Mouse (Mus musculus) kidney, adult 9 months (tissue): ENCODE measurements around the gene Tmod1.

Source experiments
- DNase-seq: peaks from one replicate; pipeline ENCODE4 v3.0.0; 2022

The Tmod1 gene

DNA sequence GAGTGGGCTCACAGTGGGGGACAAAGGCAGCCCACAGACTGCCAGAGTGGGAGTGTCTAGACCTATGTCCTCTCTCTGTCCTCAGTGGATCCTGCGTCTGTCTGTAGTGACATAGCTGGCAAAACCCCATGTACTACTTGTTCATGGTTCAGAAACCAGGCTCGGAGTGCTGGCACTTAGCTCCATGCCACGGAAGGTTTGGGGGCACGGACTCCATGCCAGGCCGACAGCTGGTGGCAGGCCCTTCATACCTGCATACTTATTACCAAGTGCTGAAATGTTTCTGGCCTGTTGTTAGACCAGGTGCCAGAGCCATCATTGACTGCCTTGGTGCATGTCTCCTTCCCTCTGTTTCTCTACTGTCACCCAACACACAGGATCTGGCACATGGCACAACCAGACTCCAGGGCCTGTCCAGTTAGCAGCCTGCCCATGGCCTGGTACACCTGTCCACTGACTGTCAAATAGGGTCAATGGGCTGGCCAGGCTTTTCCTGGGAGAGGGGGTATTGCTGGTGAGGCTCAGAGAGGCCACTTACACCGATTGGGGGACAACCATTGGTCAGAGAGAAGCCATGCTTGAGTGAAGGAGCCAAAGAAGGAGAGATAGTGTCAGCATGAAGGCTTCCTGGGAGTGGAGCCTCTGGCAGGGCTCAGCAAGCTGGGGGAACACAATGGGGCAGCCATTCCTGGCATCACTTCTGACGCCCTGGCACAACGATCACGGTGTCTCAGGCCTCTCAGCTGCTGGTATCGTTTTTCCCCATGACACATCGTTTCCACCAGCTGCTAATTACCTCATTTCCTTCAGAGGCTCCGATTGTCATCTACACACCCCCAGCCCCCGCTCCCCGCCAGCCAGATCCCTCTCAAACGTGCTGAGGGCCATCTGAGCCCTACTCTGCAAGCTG lies 56.4 kb downstream of the Tmod1 start:
- peak; percentile 52 for DNase-seq

DNA sequence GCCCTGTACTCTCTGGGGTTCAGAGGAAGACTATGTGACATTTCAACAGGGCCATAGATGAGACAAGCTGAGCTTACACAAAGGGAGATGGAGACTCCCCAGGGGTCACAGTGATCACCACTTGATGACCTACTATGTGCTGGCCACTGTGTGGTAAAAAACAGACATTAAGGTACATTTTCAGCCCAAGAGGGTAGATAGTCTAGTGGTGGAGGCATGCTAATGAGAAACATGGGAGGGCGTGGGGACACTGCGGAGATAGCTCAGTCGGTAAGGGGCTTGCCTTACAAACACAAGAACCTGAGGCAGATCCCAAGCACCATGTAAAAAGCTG lies 57.1 kb downstream of the Tmod1 start:
- no peak for DNase-seq

DNA sequence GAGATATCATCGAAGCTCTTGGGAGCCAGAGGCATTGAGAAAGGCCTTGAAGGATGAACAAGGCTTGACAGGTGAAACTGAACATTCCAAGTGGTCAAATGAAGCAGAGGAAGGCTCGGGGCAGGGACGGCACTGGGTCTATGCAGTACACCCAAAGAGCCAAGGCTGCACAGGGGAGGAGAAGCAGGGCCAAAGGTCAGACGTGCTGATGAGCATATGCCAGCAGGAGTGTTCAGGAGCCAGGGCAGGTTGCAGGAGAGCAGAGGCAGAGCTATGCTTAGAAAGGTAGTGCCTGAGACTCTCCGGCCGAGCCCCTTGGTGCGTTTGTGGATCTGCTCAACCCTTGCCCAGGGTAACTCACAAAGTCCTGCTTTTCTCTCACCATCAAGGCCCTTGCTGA lies 57.8 kb downstream of the Tmod1 start:
- peak; percentile 64 for DNase-seq

DNA sequence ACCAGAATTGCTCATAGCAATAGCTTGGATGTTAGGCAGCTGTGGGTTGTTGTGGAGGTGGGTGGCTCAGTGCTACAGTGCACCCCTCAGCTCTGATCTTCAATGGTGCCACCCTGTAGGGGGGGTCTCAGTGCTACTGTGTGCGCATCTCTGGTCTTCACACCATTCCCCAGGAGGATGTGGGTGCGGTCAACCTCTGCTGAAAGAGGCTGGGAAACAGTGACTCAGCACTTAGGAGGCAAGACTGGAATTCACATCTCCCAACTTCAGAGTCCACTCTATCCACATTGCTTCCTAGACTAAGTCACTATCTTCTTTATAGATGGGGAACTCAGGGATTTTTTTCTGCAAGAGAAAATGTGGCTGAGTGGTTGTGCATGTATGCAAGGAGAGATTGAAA lies 58.9 kb downstream of the Tmod1 start:
- no peak for DNase-seq

DNA sequence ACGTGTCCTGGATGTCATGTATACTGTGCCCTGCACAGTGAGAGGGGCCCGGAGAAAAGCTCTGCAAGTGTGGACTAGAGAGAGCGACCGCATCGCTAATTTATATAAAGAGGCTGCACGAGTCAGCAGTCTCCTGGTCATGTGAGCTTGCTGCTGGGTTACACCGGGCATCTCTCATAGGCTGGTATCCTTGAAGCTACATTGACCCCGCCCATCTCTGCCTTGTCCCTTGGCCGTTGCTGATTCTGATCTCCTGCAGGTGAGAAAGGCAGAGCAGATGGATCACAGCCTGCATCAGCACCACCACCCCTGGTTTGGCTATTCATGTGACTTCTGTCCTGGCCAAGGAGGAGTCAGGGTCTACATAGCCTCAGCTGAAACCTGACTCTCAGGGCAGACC lies 60.4 kb downstream of the Tmod1 start:
- DNase-seq = no peak

GRCm38 (mm10) chr4:46100539-46100938 lies 61.8 kb downstream of the Tmod1 start:
- no peak for DNase-seq

GRCm38 (mm10) chr4:46101211-46101711 lies 62.5 kb downstream of the Tmod1 start:
- no peak for DNase-seq

- DNase-seq = no peak
Observed at GRCm38 (mm10) chr4:46102078-46102769, 63.5 kb downstream of the Tmod1 start.

- no peak for DNase-seq
Observed at GRCm38 (mm10) chr4:46110084-46110483, 71.3 kb downstream of the Tmod1 start.

DNA sequence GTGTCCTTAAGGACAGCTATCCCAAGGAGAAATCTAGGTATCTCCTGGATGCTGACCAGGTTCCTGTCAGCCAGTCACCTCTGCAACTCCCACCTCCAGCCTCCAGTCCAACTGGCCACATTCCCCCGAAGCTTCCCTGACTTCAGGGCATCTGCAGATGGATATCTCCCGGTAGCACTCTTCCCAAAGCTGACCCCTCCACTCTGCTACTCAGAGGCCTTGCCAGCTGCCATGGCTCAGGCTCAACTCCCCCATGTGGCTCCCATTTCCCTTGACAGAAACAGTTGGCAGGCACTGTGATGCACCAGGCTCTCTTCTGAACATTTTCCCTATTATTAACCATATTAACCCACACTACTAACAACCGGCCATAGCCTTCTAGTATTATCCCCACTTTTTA lies 72.6 kb downstream of the Tmod1 start:
- no peak for DNase-seq

DNA sequence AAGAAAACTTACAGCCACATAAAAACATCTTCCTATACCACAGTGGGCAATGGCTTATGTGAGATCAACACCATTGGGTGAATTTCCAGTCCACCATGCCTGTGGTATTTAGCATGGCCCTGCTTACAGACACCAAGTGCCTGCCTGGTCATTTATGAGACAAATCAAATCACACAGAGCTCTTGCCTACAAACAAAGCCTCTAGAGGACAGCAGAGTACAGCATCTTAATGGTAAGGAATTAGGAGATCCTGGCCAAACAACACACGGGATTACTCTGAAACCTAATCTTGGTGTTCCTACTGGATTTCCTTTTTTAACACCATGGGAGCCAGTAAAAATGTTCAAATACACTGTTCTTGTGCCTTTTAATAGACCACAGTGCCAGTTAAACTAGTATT lies 76.6 kb downstream of the Tmod1 start:
- DNase-seq = no peak

DNA sequence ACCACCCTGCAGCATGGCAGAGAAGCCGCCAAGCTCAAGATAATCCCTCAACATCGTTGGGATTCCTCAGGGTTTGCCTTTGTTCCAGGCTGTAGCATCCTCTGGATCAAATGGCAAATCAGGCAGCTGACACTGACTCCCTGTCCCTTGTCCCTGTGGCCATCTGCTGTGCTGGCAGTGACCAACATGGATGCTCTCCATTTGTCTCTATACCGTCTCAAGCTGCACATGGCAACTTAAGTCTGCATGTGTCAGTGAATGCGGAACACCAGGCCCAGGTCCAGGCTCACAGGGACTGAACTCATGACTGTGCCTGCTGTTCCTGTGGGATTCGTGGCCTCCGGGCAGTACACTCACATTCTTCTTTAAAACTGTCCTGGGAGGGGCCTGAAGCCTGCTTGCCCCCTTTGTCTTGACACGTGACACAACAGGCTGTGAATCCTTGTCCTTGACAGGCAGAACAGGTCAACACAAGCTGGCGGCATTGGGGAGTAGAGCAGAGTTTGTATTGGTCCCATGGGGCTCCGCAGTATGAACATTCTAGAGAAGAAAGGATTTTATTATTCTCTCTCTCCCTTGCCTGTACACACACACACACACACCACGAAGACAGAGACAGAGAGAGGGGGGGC lies 77.9 kb downstream of the Tmod1 start:
- DNase-seq = no peak

GRCm38 (mm10) chr4:46117536-46117935 lies 78.8 kb downstream of the Tmod1 start:
- no peak for DNase-seq

- DNase-seq = no peak
Observed at GRCm38 (mm10) chr4:46119514-46120094, 80.9 kb downstream of the Tmod1 start.

GRCm38 (mm10) chr4:46120767-46121166 lies 82.0 kb downstream of the Tmod1 start:
- DNase-seq = no peak

- no peak for DNase-seq
Observed at GRCm38 (mm10) chr4:46123358-46123757, 84.6 kb downstream of the Tmod1 start.

DNA sequence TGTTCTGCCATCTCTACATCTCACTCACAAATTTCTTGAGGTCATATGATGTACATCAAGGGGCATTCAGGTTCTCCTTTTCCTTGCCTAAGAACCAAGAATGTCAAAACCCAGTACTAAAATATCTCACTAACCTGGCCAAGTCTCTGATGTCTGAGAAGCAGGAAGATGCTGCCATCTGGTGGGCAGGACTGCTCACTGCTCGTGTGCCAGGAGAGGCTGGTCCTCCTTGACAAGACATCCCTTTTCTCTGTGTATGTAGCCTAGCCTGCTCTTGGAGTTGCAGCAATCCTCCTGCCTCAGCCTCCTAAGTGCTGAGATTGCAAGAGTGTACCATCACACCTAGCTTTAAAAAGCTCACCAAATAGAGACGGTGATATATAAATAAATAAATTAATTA lies 87.8 kb downstream of the Tmod1 start:
- peak; percentile 77 for DNase-seq

- DNase-seq = peak; percentile 92
Observed at GRCm38 (mm10) chr4:46129311-46130004, 90.7 kb downstream of the Tmod1 start.

- peak; percentile 74 for DNase-seq
Observed at GRCm38 (mm10) chr4:46130221-46130620, 91.5 kb downstream of the Tmod1 start.

GRCm38 (mm10) chr4:46131791-46132190 lies 93.1 kb downstream of the Tmod1 start:
- DNase-seq = no peak

DNA sequence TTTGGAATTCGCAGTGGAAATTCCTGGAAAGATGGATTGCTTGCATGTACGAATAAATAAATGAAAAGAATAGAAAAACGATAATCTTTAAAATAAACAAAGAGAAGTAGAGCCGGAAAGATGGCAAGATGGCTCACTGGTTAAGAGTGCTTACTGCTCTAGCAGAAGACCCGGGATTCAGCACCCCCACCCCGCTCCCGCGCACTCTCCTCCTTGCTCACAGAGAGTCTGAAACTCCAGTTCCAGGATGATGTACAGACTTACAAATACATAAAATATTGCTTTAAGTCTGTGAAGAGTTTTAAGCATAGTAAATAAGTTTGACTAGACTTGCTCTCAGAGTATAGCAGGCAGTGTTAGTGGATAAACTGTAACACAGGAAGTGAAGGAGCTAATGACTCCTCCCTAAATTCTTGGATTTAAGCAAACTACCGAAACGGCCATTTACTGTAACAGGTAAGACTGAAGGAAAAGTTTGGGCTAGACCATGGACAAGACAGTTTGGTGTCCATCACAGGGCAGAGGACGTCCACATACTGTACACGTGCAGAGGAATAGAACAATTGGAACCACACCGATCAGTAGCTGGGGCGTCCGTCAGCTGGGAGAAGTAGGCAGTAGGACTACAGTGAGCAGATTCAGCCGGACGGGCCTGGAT lies 99.0 kb downstream of the Tmod1 start:
- DNase-seq = no peak
